ENCODE assay signal across 10 mouse cellular contexts in genomic region chr6:54502661-54503115, GRCm38 (mm10).
DNase-seq lines count a peak whose midpoint lies in the region.
"Had no signal": no experiment of that assay in that cellular context is flagged by ENCODE, and none has a peak within 500 bp of the region (broad histone marks: within the 10 kb centered on the region; RNA-seq: fewer than 3 reads in every experiment).

No protein-coding gene starts in this region.

- peak; percentile 14 for DNase-seq in gastrocnemius, adult 18-20 months (ENCODE audit: low spot score)
- DNase-seq in gastrocnemius, postnatal 4 days (ENCODE audit: low spot score in 2 of 2): no peak
- DNase-seq in kidney, adult 9 months: peak; percentile 33
- DNase-seq in kidney, adult 18-20 months: no peak
- peak; percentile 52 to 79 for DNase-seq in adrenal gland, postnatal 36 days
- DNase-seq in lung, postnatal 14 days: peak; percentile 71
- DNase-seq in thymus, postnatal 14 days: no peak
- no peak for DNase-seq in right cerebral cortex, postnatal 25 days
- DNase-seq: cerebellum, adult 11-12 months; spleen, adult 18-20 months had no signal

Comparison
In these comparisons a context has a peak if more than half of its experiments do, and no peak if none do; other contexts are left out.
1. DNase-seq: peak in gastrocnemius, adult 18-20 months (single experiment), kidney, adult 9 months (single experiment), adrenal gland, postnatal 36 days (2 of 2) and lung, postnatal 14 days (single experiment); none in gastrocnemius, postnatal 4 days (0 of 2), kidney, adult 18-20 months (single experiment), thymus, postnatal 14 days (single experiment) and right cerebral cortex, postnatal 25 days (single experiment).